Mouse (Mus musculus) olfactory bulb, adult 2 months (tissue): ENCODE measurements around the gene Gprin1.

ENCODE experiments used
- CTCF ChIP-seq: fragments of 200-500 bp; IDR thresholded peaks from 2 replicates; pipeline ENCODE4 v1.5.1; 2012; ENCODE audit warnings: low read depth, mild to moderate bottlenecking, low read length, moderate library complexity; ENCODE audit not compliant: insufficient read depth
- POLR2A ChIP-seq: fragments of 200-500 bp; IDR thresholded peaks from 2 replicates; pipeline ENCODE4 v1.6.1; 2012; ENCODE audit warnings: mild to moderate bottlenecking, low read depth, low read length, moderate library complexity; ENCODE audit not compliant: insufficient read depth

GRCm38 (mm10) chr13:54794843-54795242 is 45.2 kb upstream of the Gprin1 start:
- TF ChIP-seq CTCF (no peak), POLR2A (no peak)
